Mouse (Mus musculus) heart, adult 2 months (tissue): ENCODE data around the gene Iqce.

Source experiments
- CTCF ChIP-seq: fragments of 200-600 bp; IDR thresholded peaks from 2 replicates; pipeline ENCODE4 v1.8.1; 2022; ENCODE audit warnings: antibody characterized with exemption, mild to moderate bottlenecking, moderate library complexity
- POLR2A ChIP-seq: fragments of 200-500 bp; IDR thresholded peaks from 2 replicates; pipeline ENCODE4 v1.6.1; 2011; ENCODE audit warnings: mild to moderate bottlenecking, low read depth, low read length, control low read depth; ENCODE audit not compliant: insufficient read depth

GRCm38 (mm10) chr5:140616691-140617090 is 85.5 kb downstream of the Iqce start:
- no peak for TF ChIP-seq CTCF
- no peak for TF ChIP-seq POLR2A
